Mouse (Mus musculus): ENCODE measurements around the gene Irs1.

DNA sequence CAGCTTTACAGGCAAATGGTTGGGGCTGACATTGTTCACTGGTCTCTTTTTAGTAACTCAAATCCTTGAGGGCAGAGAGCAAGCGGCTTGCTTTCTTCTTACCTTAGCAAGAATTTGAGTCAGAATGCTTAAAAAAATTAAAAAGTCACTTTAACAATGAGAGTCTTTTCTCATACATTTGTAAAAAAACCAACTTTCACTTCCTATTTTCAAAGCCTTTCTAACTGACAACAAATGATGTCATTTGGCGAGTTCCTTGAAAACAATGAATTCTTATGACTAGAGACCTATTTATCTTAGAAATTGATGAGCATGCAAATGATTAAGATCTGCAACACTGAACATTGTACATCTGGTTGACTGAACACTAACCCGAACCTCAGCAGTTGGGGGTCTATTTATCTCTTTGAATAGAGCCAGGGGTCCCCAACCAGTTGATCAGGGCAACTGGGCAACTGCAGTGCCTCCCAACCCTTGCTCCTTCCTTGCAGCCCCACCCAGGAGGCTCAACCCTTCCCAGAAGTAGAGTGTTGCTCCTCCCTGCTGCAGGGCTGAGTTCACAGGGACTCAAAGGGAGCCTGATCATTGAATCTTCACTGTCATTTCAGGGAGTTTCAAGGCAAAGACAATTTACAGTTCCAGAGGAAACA is 55.6 kb downstream of the Irs1 start:
- TF ChIP-seq CTCF (IDR thresholded peaks at IDR 0.05; ENCODE audit: low read depth, low read length), result no peak
- no peak for TF ChIP-seq POLR2A (IDR thresholded peaks at IDR 0.05; ENCODE audit: extremely low read depth, insufficient read depth, low read length)
